Mouse (Mus musculus) embryonic facial prominence, embryonic 14.5 days (tissue): ENCODE data around the gene Wdr60. TPM values are rescaled to one million over a fixed set of nuclear protein-coding genes. Genes with fewer than 3 reads are reported as not detected.
A peak's percentile ranks its signal among the peaks of the same experiment; 100 is the strongest.

Source experiments
- ATAC-seq: fragments of 200-750 bp; cut with Nextera tagmentation; 2 replicates; pipeline ENCODE4 v1.8.0; 2017; ENCODE audit warnings: low read depth, moderate number of reproducible peaks, moderate TSS enrichment
- DNase-seq: peaks from one replicate; pipeline ENCODE4 v3.0.0-alpha.2; 2015; ENCODE audit warnings: low spot score
- H3K27ac ChIP-seq: fragments of 300-500 bp; sonication (generic); replicated peaks from 2 replicates; pipeline ENCODE4 v1.5.1; 2014; ENCODE audit warnings: low read depth, mild to moderate bottlenecking, low read length, moderate library complexity
- H3K27me3 ChIP-seq: fragments of 300-500 bp; sonication (generic); replicated peaks from 2 replicates; pipeline ENCODE4 v1.6.1; 2014; ENCODE audit warnings: low read length; ENCODE audit not compliant: control insufficient read depth, insufficient read depth
- H3K36me3 ChIP-seq: fragments of 300-500 bp; sonication (generic); 2 replicates; pipeline ENCODE4 v1.6.1; 2014; ENCODE audit warnings: low read length, mixed read lengths; ENCODE audit not compliant: control insufficient read depth, insufficient read depth
- H3K4me1 ChIP-seq: fragments of 300-500 bp; sonication (generic); 2 replicates; pipeline ENCODE4 v1.6.1; 2014; ENCODE audit warnings: antibody characterized with exemption, low read length; ENCODE audit not compliant: control insufficient read depth, insufficient read depth
- H3K4me2 ChIP-seq: fragments of 300-500 bp; sonication (generic); 2 replicates; pipeline ENCODE4 v1.6.1; 2014; ENCODE audit warnings: low read depth, mild to moderate bottlenecking, low read length, moderate library complexity, mixed read lengths
- H3K4me3 ChIP-seq: fragments of 300-500 bp; sonication (generic); 2 replicates; pipeline ENCODE4 v1.5.1; 2014; ENCODE audit warnings: low read depth, mild to moderate bottlenecking, low read length
- H3K9ac ChIP-seq: fragments of 300-500 bp; sonication (generic); 2 replicates; pipeline ENCODE4 v1.6.1; 2014; ENCODE audit warnings: low read depth, mild to moderate bottlenecking, low read length, moderate library complexity, mixed read lengths
- H3K9me3 ChIP-seq: fragments of 300-500 bp; sonication (generic); 2 replicates; pipeline ENCODE4 v1.6.1; 2016; ENCODE audit warnings: low read length; ENCODE audit not compliant: control insufficient read depth
- WGBS: fragments of 180-500 bp; shearing (Covaris S2); extraction: QIAGEN DNeasy Blood & Tissue Kit; methylation state at CpG from one replicate; pipeline ENCODE4 v1.1.7; 2014; 5-methylcytosine and 5-hydroxymethylcytosine counted together
- polyA plus RNA-seq: library from polyadenylated mRNA; unstranded; fragments of >200 nt; fragmentation: Nextera tagmentation; extraction: Ambion mirVana; gene quantifications from 2 replicates; pipeline ENCODE4 v1.2.1, GENCODE M21; 2014

Wdr60 gene
- polyA plus RNA-seq, 1 experiment from 2014 or later: 18.6 TPM

GRCm38 (mm10) chr12:116194641-116195040 is 68.2 kb downstream of the Wdr60 start:
- Histone ChIP-seq H3K9me3 (no peaks in the 10 kb centered on the region), H3K27ac (no peak overlapping the region), H3K4me1 (no peaks in the 10 kb centered on the region), H3K9ac (no peak overlapping the region), H3K4me2 (no peak overlapping the region), H3K27me3 (no peaks in the 10 kb centered on the region), H3K36me3 (no peaks in the 10 kb centered on the region), H3K4me3 (no peak overlapping the region)
- DNase-seq (no peak), ATAC-seq (no peak)

- DNase-seq (no peak), ATAC-seq (no peak)
- no peak overlapping the region for H3K27ac ChIP-seq
- H3K4me2 ChIP-seq: no peak overlapping the region
- no peak overlapping the region for H3K4me3 ChIP-seq
- H3K9me3 ChIP-seq: no peaks in the 10 kb centered on the region
- no peaks in the 10 kb centered on the region for H3K36me3 ChIP-seq
- 63% methylated on average over 6 of the region's 6 CpGs for WGBS
- H3K4me1 ChIP-seq: no peaks in the 10 kb centered on the region
- no peak overlapping the region for H3K9ac ChIP-seq
- no peaks in the 10 kb centered on the region for H3K27me3 ChIP-seq
Observed at GRCm38 (mm10) chr12:116193952-116194351, 68.9 kb downstream of the Wdr60 start.

- ATAC-seq (peak; percentile 62; the same call in 1 of the 2 replicates), DNase-seq (no peak)
- Histone ChIP-seq H3K27ac (no peak overlapping the region), H3K27me3 (no peaks in the 10 kb centered on the region), H3K9me3 (no peaks in the 10 kb centered on the region), H3K4me3 (no peak overlapping the region), H3K9ac (no peak overlapping the region), H3K4me1 (no peaks in the 10 kb centered on the region), H3K4me2 (no peak overlapping the region), H3K36me3 (no peaks in the 10 kb centered on the region)
- 69% methylated on average over 6 of the region's 6 CpGs for WGBS
Observed at GRCm38 (mm10) chr12:116183212-116183935, 79.4 kb downstream of the Wdr60 start.

DNA sequence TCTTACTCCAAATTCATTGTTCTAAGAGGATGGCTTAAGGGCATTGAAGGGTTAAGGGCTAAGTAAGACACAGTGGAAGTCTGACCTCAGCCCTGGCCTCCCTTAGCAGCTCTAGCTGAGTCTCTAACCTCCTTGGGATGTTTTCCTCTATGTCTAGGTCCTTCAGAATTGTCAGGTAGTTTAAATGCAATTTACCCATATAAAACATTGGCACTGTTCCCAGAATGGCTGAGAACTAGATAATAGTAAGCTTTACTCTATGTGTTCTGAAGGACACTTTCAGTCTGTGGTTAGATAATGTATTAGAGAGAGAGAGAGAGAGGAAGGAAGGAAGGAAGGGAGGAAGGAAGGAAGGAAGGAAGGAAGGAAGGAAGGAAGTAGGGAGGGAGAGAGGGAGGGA is 80.4 kb downstream of the Wdr60 start:
- H3K9ac ChIP-seq: no peak overlapping the region
- peak; percentile 56 for DNase-seq
- no peaks in the 10 kb centered on the region for H3K4me1 ChIP-seq
- H3K36me3 ChIP-seq: no peaks in the 10 kb centered on the region
- H3K4me3 ChIP-seq: no peak overlapping the region
- no peak overlapping the region for H3K4me2 ChIP-seq
- H3K27me3 ChIP-seq: no peaks in the 10 kb centered on the region
- no peak overlapping the region for H3K27ac ChIP-seq
- no peaks in the 10 kb centered on the region for H3K9me3 ChIP-seq
- ATAC-seq: no peak

- no peak overlapping the region for H3K27ac ChIP-seq
- no peak overlapping the region for H3K9ac ChIP-seq
- H3K27me3 ChIP-seq: no peaks in the 10 kb centered on the region
- no peak for DNase-seq
- H3K4me1 ChIP-seq: no peaks in the 10 kb centered on the region
- no peak overlapping the region for H3K4me2 ChIP-seq
- no peaks in the 10 kb centered on the region for H3K36me3 ChIP-seq
- no peak for ATAC-seq
- no peaks in the 10 kb centered on the region for H3K9me3 ChIP-seq
- 84% methylated on average over 4 of the region's 4 CpGs for WGBS
- no peak overlapping the region for H3K4me3 ChIP-seq
Observed at GRCm38 (mm10) chr12:116181436-116182050, 81.3 kb downstream of the Wdr60 start.

DNA sequence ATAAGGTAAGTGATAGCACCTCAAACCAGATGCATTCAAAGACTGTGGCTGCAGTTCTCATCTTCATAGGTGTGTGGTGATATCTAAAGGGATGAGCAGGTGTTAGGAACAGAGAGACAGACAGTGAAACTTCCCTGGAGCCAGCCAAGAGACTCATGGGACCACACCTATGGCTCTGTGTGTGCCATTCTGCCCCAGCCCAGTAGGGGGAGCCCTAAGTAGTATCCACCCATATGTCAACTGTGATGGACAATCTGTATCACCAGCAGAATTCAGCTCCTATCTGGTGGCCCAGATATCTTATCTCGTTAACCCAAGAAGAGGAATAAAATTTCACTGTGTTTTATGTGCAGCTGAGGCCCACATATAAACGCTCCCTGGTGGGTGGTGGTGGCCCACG is 85.9 kb downstream of the Wdr60 start:
- DNase-seq: no peak
- no peaks in the 10 kb centered on the region for H3K27me3 ChIP-seq
- no peak for ATAC-seq
- H3K4me3 ChIP-seq: no peak overlapping the region
- no peaks in the 10 kb centered on the region for H3K4me1 ChIP-seq
- H3K9ac ChIP-seq: no peak overlapping the region
- H3K4me2 ChIP-seq: no peak overlapping the region
- H3K27ac ChIP-seq: no peak overlapping the region
- WGBS: 93% methylated on average over 3 of the region's 3 CpGs
- H3K36me3 ChIP-seq: no peaks in the 10 kb centered on the region
- no peaks in the 10 kb centered on the region for H3K9me3 ChIP-seq

DNA sequence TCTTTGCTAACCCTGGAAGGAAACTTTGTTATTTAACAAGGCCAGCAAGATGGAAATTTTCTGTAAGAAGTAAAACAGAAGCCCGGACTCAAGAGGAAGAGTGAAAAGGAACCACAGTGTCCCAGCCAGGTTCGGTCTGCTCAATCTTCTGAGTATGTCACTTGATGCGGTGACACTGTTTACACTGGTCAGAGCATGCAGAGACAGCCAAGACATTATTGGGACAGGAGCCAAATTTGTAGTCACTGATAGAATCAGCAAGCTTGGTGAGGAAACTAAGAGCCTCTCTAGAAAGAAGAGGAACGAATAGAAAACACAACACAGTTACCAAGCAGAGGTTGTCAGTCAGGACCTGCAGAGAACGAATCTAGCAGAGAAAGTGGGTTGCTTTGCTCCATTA is 93.2 kb downstream of the Wdr60 start:
- Histone ChIP-seq H3K27ac (no peak overlapping the region), H3K4me2 (no peak overlapping the region), H3K36me3 (no peaks in the 10 kb centered on the region), H3K27me3 (no peaks in the 10 kb centered on the region), H3K9ac (no peak overlapping the region), H3K4me3 (no peak overlapping the region), H3K9me3 (no peaks in the 10 kb centered on the region), H3K4me1 (no peaks in the 10 kb centered on the region)
- ATAC-seq: no peak
- 69% methylated on average over 5 of the region's 5 CpGs for WGBS
- no peak for DNase-seq

GRCm38 (mm10) chr12:116165368-116165767 is 97.5 kb downstream of the Wdr60 start:
- DNase-seq (no peak), ATAC-seq (no peak)
- H3K27ac ChIP-seq: no peak overlapping the region
- no peak overlapping the region for H3K4me2 ChIP-seq
- H3K9ac ChIP-seq: no peak overlapping the region
- no peaks in the 10 kb centered on the region for H3K36me3 ChIP-seq
- H3K9me3 ChIP-seq: no peaks in the 10 kb centered on the region
- no peaks in the 10 kb centered on the region for H3K4me1 ChIP-seq
- H3K27me3 ChIP-seq: no peaks in the 10 kb centered on the region
- H3K4me3 ChIP-seq: no peak overlapping the region

DNA sequence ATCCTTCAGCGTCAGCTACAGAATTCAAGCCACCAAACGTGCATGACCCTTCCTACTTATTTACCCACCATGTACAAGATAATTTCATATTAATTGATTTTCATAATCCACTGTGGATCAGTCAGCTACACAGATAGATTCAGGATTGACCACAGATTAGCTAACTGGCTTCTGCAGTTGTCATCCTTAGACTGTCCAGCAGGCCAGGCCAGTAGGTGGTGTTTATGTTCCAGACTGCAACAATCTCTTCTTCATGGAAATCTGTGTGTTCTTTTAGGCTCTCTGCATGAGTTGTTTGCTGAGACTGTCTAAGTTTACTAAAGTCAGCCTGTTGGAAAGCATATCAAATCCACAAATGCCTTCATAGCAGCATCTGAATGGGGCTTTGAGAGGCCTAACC is 103.1 kb downstream of the Wdr60 start:
- H3K9ac ChIP-seq: no peak overlapping the region
- no peaks in the 10 kb centered on the region for H3K36me3 ChIP-seq
- no peak overlapping the region for H3K4me2 ChIP-seq
- H3K9me3 ChIP-seq: no peaks in the 10 kb centered on the region
- H3K27ac ChIP-seq: no peak overlapping the region
- ATAC-seq: no peak
- WGBS: 84% methylated on average over 2 of the region's 2 CpGs
- H3K4me3 ChIP-seq: no peak overlapping the region
- no peaks in the 10 kb centered on the region for H3K27me3 ChIP-seq
- no peaks in the 10 kb centered on the region for H3K4me1 ChIP-seq
- DNase-seq: no peak
